Mouse (Mus musculus): Measurements from ENCODE around the gene Wrap53.

DNA sequence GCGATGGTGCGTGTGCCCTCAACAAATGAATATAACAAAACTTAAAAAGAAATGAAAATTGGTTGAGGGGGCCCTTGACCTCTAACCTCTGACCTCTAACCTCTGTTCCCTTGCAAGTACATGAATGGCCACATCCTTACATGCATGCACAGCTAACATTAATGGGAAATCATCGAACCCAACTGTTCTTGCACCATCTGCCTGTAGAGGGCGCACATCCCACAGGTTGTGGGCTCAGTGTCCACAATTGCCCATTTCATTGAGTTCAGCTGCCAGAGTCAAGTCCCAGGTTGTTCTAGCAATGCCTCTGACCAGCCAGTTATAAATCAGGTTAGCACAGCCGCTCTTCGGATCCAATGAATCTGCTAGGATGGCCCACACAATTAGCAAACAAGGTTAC is 48.2 kb upstream of the Wrap53 start:
- TF ChIP-seq CTCF (IDR thresholded peaks at IDR 0.05; ENCODE audit: borderline replicate concordance, insufficient read depth, low read depth, low read length) (peak; percentile 97), POLR2A (IDR thresholded peaks at IDR 0.05; ENCODE audit: borderline replicate concordance, insufficient read depth, low read length) (no peak)
